Mouse (Mus musculus): ENCODE results near the gene Csnk2a1. TPM values are rescaled to one million over a fixed set of nuclear protein-coding genes. Genes with fewer than 3 reads are reported as not detected.

The Csnk2a1 gene
- total and polyA plus RNA-seq, 2 experiments from 2014 or later, result 112 to 219 TPM

DNA sequence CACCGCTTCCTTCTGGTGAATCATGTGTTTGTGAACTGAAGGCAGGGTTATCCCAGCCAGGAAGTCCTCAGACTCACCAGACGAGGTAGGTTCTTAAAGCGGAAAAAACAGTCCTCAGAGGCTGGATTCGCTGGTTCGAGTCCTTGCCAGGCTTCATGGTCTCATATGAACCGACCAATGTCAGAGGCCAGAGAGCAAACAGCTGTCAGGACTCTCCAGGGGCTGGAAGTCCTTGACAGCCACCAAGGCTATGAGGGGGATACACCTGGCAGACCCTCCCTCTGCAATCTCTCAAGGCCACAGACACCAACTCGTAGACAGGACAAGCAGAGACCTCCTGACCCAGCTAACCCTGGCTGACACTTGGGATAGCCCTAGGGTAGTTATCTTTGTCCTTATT lies 37.4 kb upstream of the Csnk2a1 start:
- Histone ChIP-seq H3K4me3 (ENCODE audit: low read depth, low read length) (no peak overlapping the region), H3K36me3 (ENCODE audit: insufficient read depth) (no peaks in the 10 kb centered on the region), H3K27me3 (ENCODE audit: insufficient read depth, low read length) (no peaks in the 10 kb centered on the region), H3K4me1 (ENCODE audit: insufficient read depth) (no peaks in the 10 kb centered on the region), H3K27ac (ENCODE audit: low read depth, low read length) (no peak overlapping the region), H3K9me3 (ENCODE audit: low read length) (no peaks in the 10 kb centered on the region), H3K4me2 (ENCODE audit: low read depth) (no peak overlapping the region), H3K9ac (no peak overlapping the region)
- ATAC-seq (no peak), DNase-seq (no peak)
- WGBS, result 82% methylated on average over 7 of the region's 7 CpGs
- TF ChIP-seq CTCF (IDR thresholded peaks at IDR 0.05; ENCODE audit: low read depth), result no peak

DNA sequence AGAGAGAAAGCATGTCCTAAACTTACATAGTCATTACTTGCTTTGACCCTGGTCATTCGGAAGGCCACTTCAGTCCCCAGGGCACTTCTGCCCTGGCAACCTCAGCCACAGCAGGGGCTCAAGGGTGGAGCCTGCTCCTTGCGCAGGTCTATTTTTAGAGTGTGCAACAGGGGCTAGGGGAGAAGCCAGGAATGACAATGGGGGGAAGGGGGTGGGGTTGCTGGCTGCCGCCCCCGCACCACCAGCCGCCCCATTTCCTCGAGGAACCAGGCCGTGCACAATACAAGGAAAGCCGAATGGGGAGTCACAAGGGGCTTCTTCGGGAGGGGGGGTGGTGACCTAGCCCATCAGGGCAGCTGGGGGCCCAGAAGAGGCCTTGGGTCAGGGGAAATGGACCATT lies 37.0 kb upstream of the Csnk2a1 start:
- WGBS, result 65% methylated on average over 9 of the region's 9 CpGs
- DNase-seq (no peak), ATAC-seq (no peak)
- H3K4me2 ChIP-seq (ENCODE audit: low read depth), result no peak overlapping the region
- no peaks in the 10 kb centered on the region for H3K36me3 ChIP-seq (ENCODE audit: insufficient read depth)
- no peaks in the 10 kb centered on the region for H3K27me3 ChIP-seq (ENCODE audit: insufficient read depth, low read length)
- no peak overlapping the region for H3K9ac ChIP-seq
- TF ChIP-seq CTCF (IDR thresholded peaks at IDR 0.05; ENCODE audit: low read depth), result no peak
- H3K4me3 ChIP-seq (ENCODE audit: low read depth, low read length), result no peak overlapping the region
- H3K4me1 ChIP-seq (ENCODE audit: insufficient read depth), result no peaks in the 10 kb centered on the region
- H3K27ac ChIP-seq (ENCODE audit: low read depth, low read length), result no peak overlapping the region
- H3K9me3 ChIP-seq (ENCODE audit: low read length), result no peaks in the 10 kb centered on the region

DNA sequence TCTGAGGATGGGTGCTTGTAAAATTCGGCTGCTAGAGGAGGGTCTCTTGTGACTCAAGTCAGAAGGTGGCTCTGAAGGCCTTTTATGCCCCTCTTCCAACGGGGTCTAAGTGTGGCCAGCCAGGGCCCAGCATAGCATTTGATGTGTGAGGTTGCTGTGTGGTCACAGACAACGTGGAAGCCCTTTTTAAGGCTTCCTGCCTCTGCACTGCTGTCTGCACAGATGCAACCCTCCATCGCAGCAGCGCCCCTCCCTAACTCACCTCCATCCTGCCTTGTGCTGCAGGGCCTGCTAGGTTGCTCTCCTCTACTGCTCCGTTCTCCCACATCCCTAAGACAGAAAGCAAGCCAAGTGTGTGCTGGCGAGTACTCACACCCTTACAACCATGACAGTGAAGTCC lies 36.5 kb upstream of the Csnk2a1 start:
- TF ChIP-seq CTCF (IDR thresholded peaks at IDR 0.05; ENCODE audit: low read depth), result no peak
- Histone ChIP-seq H3K4me2 (ENCODE audit: low read depth) (no peak overlapping the region), H3K4me3 (ENCODE audit: low read depth, low read length) (no peak overlapping the region), H3K36me3 (ENCODE audit: insufficient read depth) (no peaks in the 10 kb centered on the region), H3K4me1 (ENCODE audit: insufficient read depth) (no peaks in the 10 kb centered on the region), H3K27ac (ENCODE audit: low read depth, low read length) (no peak overlapping the region), H3K27me3 (ENCODE audit: insufficient read depth, low read length) (no peaks in the 10 kb centered on the region), H3K9me3 (ENCODE audit: low read length) (no peaks in the 10 kb centered on the region), H3K9ac (no peak overlapping the region)
- DNase-seq (no peak), ATAC-seq (no peak)
- WGBS, result 74% methylated on average over 7 of the region's 7 CpGs

DNA sequence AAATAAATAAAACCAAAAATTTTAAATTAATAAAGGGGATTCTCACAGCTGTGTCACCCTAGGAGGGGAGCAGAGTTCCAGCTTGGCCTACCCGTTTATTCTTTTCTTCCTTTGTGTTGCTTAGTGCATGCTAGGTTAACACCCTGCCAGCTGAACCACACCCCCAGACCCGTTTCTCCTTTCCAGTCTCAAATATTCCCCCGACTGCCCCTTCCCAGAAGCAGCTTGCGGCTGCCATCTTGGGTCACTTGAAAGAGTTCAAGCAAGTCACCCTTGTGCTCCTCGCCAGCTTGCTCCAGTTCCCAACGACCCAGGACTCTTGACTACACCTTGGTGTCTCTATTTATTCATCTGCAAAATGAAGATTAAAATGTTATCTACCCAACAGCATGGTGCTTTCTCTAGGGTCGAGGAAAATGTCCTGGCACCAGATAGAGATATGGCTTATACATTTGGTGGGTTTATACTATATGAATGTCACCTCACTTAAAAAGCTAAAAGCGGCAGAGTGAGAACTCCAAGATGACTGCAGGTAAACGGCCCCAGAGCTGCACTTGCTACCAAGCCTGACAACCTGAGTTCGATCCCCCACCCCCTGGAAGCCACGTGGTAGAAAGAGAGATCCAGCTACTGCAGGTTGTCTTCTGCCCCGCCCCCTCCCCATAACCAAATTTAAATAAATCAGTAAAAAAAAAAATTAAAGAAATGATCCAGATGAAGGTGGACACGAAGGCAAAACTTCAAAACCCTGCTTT lies 33.9 kb upstream of the Csnk2a1 start:
- ATAC-seq (no peak), DNase-seq (no peak)
- Histone ChIP-seq H3K4me3 (ENCODE audit: low read depth, low read length) (no peak overlapping the region), H3K4me2 (ENCODE audit: low read depth) (no peak overlapping the region), H3K9me3 (ENCODE audit: low read length) (no peaks in the 10 kb centered on the region), H3K4me1 (ENCODE audit: insufficient read depth) (no peaks in the 10 kb centered on the region), H3K27ac (ENCODE audit: low read depth, low read length) (no peak overlapping the region), H3K36me3 (ENCODE audit: insufficient read depth) (no peaks in the 10 kb centered on the region), H3K9ac (no peak overlapping the region), H3K27me3 (ENCODE audit: insufficient read depth, low read length) (no peaks in the 10 kb centered on the region)
- WGBS, result 72% methylated on average over 13 of the region's 13 CpGs
- no peak for TF ChIP-seq CTCF (IDR thresholded peaks at IDR 0.05; ENCODE audit: low read depth)

DNA sequence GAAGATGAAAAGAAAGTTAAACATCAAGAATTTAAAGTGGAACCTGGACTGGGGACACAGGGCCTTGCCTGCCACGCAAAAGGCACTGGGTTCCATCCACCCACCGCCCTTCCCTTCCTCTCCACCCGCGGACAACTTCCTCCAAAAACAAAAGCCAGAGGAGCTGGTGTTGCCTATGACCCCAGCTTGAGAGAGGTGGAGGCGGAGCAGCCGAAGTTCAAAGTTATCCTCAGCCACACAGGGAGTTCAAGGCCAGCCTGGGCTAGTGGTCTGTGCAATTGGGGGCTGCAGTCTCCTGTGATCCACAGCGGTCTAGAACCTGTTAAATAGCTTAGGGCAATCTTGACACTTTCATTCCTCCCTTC lies 33.3 kb upstream of the Csnk2a1 start:
- H3K4me3 ChIP-seq (ENCODE audit: low read depth, low read length), result no peak overlapping the region
- WGBS, result 81% methylated on average over 7 of the region's 7 CpGs
- H3K27me3 ChIP-seq (ENCODE audit: insufficient read depth, low read length), result no peaks in the 10 kb centered on the region
- H3K9me3 ChIP-seq (ENCODE audit: low read length), result no peaks in the 10 kb centered on the region
- H3K27ac ChIP-seq (ENCODE audit: low read depth, low read length), result no peak overlapping the region
- no peak overlapping the region for H3K9ac ChIP-seq
- no peak overlapping the region for H3K4me2 ChIP-seq (ENCODE audit: low read depth)
- TF ChIP-seq CTCF (IDR thresholded peaks at IDR 0.05; ENCODE audit: low read depth), result no peak
- DNase-seq (no peak), ATAC-seq (no peak)
- H3K4me1 ChIP-seq (ENCODE audit: insufficient read depth), result no peaks in the 10 kb centered on the region
- no peaks in the 10 kb centered on the region for H3K36me3 ChIP-seq (ENCODE audit: insufficient read depth)

DNA sequence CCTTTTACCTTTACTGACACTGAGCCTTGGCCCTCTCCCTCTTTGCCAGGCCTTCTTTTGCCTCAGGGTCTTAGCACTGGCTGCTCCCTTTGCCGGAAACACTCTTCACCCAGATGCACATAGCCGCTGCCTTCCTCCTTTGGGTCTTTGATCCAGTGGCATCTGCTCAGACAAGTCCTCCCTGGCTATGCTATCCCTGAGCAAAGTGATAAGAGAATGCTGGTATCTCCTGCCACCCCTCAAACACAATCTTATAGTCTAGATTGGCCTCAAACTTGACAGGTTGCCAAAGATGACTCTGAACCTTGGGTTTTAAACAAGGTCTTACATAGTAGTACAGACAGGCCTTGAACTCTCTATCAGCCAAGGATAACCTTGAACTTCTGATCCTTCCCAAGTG lies 32.1 kb upstream of the Csnk2a1 start:
- TF ChIP-seq CTCF (IDR thresholded peaks at IDR 0.05; ENCODE audit: low read depth), result no peak
- ATAC-seq (no peak), DNase-seq (no peak)
- no peaks in the 10 kb centered on the region for H3K36me3 ChIP-seq (ENCODE audit: insufficient read depth)
- H3K4me2 ChIP-seq (ENCODE audit: low read depth), result no peak overlapping the region
- WGBS, result 92% methylated on average over 2 of the region's 2 CpGs
- H3K9me3 ChIP-seq (ENCODE audit: low read length), result no peaks in the 10 kb centered on the region
- no peak overlapping the region for H3K27ac ChIP-seq (ENCODE audit: low read depth, low read length)
- H3K27me3 ChIP-seq (ENCODE audit: insufficient read depth, low read length), result no peaks in the 10 kb centered on the region
- H3K4me1 ChIP-seq (ENCODE audit: insufficient read depth), result no peaks in the 10 kb centered on the region
- H3K9ac ChIP-seq, result no peak overlapping the region
- no peak overlapping the region for H3K4me3 ChIP-seq (ENCODE audit: low read depth, low read length)

DNA sequence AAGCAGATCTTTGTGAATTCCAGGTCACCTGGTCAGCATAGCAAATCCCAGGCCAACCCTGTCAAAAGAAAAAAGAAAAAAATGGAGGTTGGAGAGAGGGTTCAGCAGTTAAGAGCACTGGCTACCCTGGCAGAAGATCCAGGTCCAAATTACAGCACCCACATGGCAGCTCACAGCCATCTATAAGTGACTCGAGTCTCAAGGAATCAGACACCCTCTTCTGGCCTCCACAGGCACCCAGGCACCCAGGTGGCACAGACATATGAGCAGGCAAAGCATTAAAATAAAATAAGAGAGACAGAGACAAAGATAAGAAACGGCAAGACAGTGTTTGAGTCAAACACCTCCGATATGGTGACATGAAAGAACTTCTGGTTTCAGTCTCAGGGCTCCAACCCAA lies 29.7 kb upstream of the Csnk2a1 start:
- no peak overlapping the region for H3K27ac ChIP-seq (ENCODE audit: low read depth, low read length)
- no peak for TF ChIP-seq CTCF (IDR thresholded peaks at IDR 0.05; ENCODE audit: low read depth)

More for the DNA sequence above, 29.7 kb upstream of the Csnk2a1 start:
- Histone ChIP-seq H3K4me1 (ENCODE audit: insufficient read depth) (no peaks in the 10 kb centered on the region), H3K4me2 (ENCODE audit: low read depth) (no peak overlapping the region), H3K4me3 (ENCODE audit: low read depth, low read length) (no peak overlapping the region), H3K27me3 (ENCODE audit: insufficient read depth, low read length) (no peaks in the 10 kb centered on the region), H3K36me3 (ENCODE audit: insufficient read depth) (no peaks in the 10 kb centered on the region), H3K9ac (no peak overlapping the region), H3K9me3 (ENCODE audit: low read length) (no peaks in the 10 kb centered on the region)
- ATAC-seq (peak; percentile 38; the same call in 1 of the 2 replicates), DNase-seq (no peak)
- WGBS, result 35% methylated on average over 3 of the region's 3 CpGs
